Comparison of ENCODE assay signal across 8 mouse cellular contexts in genomic region chr10:9675550-9676417, GRCm38 (mm10). TPM values are rescaled to one million over a fixed set of nuclear protein-coding genes. Genes with fewer than 3 reads are reported as not detected.
A peak's percentile ranks its signal among the peaks of the same experiment; 100 is the strongest.
DNase-seq lines count a peak whose midpoint lies in the region; ATAC-seq lines count a peak whose summit lies in the region.

No protein-coding gene starts in this region.

- H3K36me3 ChIP-seq in liver, embryonic 15.5 days (replicated peaks) = no peaks in the 10 kb centered on the region

- no peak overlapping the region for H3K9ac ChIP-seq in liver, embryonic 15.5 days

- H3K9me3 ChIP-seq in liver, embryonic 15.5 days (replicated peaks) = no peaks in the 10 kb centered on the region

- ATAC-seq in liver, embryonic 15.5 days (ENCODE audit: insufficient read depth) = no peak

- H3K4me1 ChIP-seq in liver, embryonic 15.5 days (replicated peaks) = peaks cover 7% of the 10 kb centered on the region; the same call in 1 of the 2 replicates

- H3K27ac ChIP-seq in liver, embryonic 15.5 days (replicated peaks) = no peak overlapping the region

- peak; percentile 21 for DNase-seq in adrenal gland, postnatal 14 days
- DNase-seq in adrenal gland, adult 2 months = no peak
- DNase-seq in retina, postnatal 1 day = peak; percentile 31
- no peak for DNase-seq in retina, embryonic 14.5 days (ENCODE audit: low spot score)
- DNase-seq in heart, postnatal 4 days = peak; percentile 27
- DNase-seq in right cerebral cortex, postnatal 4 days = peak; percentile 38
- no peak for DNase-seq in urinary bladder, postnatal 25 days (ENCODE audit: low spot score)

- 3% methylated on average over 36 of the region's 36 CpGs for WGBS in liver, embryonic 15.5 days (ENCODE audit: insufficient replicate concordance)

- H3K4me2 ChIP-seq in liver, embryonic 15.5 days = peak overlapping the region; percentile 71

- peaks cover 60% of the 10 kb centered on the region for H3K27me3 ChIP-seq in liver, embryonic 15.5 days

- peak overlapping the region; percentile 49 for H3K4me3 ChIP-seq in liver, embryonic 15.5 days (replicated peaks)

RNA-seq across cellular contexts. Expression of gene Samd5, which starts 0.8 kb away (rescaled TPM):
- total RNA-seq in adrenal gland, postnatal 14 days (2021) = 4.3 and 5.8 TPM in 2 replicates
- 1 to 10 TPM; 4.9 to 7.6 TPM for total RNA-seq in adrenal gland, adult 2 months (2021)
- polyA plus RNA-seq in adrenal gland, adult 2 months (2012; rRNA removed) = 2.3 and 5.0 TPM in 2 replicates
- total RNA-seq in heart, postnatal 4 days (2021) = 10 to 100 TPM; 14.3 to 14.7 TPM
- polyA plus RNA-seq in liver, embryonic 15.5 days (2015; fragmentation: Nextera tagmentation; extraction: Ambion mirVana) = 0.38 and 0.53 TPM in 2 replicates

Comparison
In these comparisons a context has a peak if more than half of its experiments do, and no peak if none do; other contexts are left out.
1. DNase-seq: peak in adrenal gland, postnatal 14 days (single experiment), retina, postnatal 1 day (single experiment), heart, postnatal 4 days (single experiment) and right cerebral cortex, postnatal 4 days (single experiment); none in adrenal gland, adult 2 months (single experiment), retina, embryonic 14.5 days (single experiment) and urinary bladder, postnatal 25 days (single experiment).